Mouse (Mus musculus) naive thymus-derived CD4-positive, alpha-beta T cell, adult 2 months (primary cell): Measurements from ENCODE around the gene Pigq.
A peak's percentile ranks its signal among the peaks of the same experiment; 100 is the strongest.

ENCODE experiments used
- DNase-seq: peaks from one replicate; pipeline ENCODE4 v3.0.0-alpha.2; 2011; ENCODE audit warnings: low read depth

The Pigq gene

DNA sequence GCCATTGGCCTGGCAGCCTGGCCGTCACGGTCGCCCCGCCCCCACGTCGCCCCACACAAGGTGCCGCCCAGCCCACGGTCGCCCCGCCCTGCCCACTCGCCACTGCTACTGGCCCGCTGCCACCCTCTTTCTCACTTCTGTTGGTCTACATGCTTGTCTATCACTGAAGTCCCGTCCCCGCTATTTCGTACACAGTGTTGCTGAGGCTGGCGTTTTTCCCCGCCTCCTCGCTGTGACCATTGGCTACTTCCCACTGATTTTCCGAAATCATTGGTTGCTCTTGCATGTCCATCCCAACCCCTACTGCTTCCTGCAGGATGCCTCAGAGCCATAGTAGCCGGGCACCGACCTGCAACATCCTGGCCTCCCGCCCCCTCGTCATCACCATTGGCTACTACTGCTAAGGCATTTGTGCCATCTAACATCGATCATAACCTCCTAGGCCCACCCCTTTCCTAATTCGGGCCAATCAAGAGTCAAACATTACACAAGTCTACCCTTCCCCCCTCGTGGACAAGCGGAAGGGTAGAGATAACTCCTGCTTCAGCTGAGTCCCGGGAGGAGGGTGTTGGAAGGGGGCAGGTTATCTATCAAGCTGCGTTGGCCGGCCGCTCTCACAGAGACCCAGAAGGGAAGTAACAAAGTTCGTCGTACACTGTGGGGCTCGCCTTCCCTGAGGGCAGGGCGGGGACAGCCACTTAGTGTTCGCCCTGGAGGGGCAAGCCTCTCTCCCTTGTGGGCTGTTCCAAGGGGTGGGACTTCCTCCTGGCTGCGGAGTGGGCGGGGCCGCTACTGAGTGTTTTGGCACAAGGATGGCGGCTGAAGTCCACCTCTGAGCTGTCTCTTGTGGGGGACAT, 24.7 kb downstream of the Pigq start:
- DNase-seq = peak; percentile 100

DNA sequence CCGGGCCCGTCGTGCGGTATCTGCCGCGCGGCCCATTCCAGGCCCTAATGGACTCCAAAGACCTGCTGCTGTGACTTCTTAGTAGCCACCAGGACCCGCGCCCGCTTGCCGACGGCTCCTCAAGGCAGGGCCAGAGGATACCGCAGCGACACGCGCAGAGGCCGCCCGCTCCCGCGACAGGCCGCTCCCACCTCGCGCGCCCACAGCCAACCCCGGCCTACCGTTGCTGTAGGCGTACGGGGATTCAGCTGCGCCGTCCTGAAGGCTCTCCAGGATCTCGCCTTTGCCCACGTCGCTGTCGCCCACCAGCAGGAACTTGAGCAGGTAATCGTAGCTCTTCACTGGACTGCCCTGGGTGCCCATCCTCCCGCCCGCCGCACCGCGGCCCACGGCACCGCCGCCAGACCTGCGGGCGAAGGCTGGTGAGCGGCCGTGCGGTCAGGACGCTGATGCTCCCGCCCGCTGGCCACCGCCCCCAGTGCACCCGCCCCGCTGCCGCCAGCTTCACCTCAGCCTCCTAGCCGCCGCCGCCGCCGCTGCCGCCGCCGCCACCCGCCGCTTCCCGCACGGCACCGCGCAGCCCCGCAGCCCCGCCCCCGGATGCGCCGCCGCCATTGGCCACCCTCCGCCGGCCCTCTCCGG, 25.5 kb downstream of the Pigq start, which contains the start of gene Rab40c:
Rab40c (minus strand) TSS at position 584 of the 642 bp plus-strand sequence.
- DNase-seq = peak; percentile 70

DNA sequence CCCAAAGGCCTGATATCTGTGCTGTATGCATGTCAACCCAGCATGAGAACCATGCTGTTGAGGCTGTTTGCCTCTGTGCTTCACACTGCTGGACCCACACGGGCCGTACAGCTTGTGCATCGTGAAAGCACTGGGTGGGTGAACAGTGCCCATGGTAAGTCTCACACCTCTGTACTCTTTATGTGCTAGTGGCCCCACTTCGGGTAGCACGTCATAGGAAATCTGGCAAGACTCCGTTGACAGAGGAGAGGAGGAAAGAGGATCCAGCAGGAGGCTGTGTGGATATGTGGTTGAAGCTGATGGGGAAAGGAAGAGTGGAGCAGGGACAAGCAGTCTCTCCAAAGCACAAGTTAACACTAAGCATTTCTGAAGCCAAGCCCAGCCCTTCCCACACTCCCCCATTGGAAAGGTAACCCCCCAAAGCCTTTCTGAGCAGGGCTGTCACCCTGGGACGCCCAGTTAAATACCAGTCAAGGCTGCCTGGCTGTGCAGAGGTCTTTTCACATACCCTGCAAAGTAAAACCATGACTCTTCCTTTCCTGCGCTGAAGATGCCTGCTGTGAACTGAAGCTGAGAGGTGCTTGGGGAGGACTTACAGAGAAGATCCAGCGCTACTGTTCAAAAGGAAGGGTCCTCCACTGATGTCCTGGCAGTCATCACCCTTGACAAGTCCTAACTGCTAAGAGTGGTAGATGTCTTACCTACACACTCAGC, 26.5 kb downstream of the Pigq start:
- DNase-seq = peak; percentile 29

DNA sequence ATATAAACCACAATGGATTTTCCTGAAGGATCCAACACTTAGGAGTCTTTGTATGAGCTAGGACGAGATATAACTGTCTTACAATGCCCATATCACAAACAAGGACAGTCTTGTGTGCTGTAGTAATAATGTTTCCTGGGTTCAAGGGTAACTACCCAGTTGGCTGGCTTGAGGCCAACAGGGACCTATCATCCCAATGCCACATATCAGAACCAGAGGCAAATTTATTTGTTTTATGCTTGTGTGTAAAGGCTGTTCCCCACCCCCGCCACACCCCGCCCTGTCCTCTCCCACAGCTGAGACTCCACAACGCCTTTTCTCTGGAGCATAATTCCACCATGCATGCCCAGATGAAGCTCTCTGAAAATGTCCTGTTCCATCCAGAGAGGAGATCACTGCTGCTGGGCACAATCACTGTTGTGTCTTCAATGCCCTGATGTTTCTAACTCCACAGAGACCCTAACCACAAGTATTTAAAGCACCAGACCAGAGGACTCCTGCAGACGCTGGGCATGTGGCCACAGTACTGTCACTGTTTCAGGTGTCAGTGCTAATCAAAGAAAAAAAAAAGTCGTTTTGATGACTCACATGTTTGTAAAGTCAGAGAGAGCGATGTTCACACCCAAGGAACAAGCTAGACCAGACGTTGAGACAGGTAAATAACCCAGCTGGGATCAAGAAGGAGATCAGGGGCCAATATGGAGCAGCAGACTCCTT, 27.6 kb downstream of the Pigq start:
- DNase-seq = no peak

DNA sequence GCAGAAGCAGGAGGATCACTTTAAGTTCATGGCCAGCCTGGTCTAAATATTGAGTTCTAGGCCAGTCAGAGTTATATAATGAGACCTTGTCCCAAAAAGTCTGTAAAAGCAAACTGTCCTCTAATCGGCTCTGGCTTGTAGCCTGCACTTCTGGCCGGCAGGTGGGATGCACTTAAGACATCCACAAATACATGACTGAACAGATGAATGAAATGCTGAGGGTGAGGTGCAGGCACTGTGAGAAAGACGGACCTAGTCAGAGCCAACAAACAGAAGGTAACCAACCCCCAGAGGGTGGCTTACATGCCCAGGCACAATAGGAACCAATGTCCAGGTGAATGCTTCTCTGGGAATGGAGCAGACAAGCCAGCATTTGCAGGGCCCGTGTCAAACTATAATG, 30.4 kb downstream of the Pigq start:
- DNase-seq = no peak

DNA sequence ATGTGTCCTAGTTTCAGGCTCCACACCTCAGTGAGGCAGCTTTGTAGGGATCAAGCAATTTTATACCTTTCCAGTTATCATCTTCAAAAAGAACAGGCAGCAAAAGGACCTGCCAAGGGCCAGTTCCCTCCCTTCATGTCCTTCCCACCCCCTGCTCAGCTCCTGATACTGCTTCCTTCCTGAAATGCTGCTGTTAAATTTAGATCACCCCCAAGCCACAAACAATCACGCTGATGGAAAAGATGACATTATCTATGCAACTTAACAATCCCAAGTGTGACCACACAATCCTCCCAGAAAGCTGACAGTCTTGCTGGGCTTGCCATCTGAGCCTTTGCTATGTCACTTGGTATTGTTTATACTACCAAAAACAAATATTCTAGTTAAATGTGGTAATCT, 30.9 kb downstream of the Pigq start:
- DNase-seq = no peak

DNA sequence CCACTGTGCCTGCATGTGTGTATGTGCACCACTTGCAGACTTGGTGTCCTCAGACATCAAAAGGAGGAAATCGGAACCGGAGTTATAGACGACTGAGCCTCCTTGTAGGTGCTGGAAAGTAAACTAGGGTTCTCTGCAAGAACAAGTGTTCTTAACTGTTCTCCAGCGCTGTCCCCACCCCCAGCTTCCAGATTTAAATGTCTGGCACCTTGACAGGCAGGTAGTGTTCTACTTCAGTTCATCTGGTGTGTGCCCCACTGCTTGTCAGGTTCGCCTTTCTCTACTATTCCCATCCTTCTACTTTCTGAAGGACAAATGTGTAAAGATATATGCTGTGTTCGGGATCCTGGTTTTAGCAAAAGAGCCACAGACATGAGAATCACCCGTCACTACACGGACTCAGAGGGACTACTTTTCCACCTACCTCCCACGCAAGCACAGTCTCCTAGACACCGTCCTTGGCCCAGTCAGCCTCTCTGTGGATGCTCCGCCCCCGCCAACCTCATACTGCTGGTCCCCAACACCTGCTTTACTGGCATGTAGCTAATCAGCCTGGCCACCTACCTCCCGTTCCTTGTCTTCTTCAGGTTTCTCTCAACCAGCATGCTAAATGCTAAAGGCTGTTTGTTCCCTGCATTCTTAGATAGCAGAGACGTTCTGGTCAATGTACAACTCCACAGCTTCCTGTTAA, 31.4 kb downstream of the Pigq start:
- DNase-seq = no peak

DNA sequence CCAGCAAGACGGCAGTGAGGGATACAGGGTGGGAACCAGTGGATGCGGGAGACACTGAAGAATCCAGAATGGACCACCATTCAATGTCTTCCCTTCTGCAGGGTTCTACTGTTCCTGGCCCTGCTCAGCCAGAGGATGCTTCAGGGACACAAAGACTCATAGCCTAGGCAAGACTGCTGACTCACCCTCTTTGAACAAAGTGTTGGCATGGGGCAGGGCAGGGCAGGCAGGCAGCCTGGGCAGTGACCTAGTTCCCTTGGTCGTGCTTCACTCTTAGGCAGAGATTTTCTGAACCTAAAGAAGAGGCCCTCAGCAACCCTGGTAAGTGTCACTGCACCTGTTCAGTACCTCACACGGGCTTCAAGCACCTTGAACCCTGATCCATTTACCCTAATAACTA, 32.9 kb downstream of the Pigq start:
- DNase-seq = no peak

DNA sequence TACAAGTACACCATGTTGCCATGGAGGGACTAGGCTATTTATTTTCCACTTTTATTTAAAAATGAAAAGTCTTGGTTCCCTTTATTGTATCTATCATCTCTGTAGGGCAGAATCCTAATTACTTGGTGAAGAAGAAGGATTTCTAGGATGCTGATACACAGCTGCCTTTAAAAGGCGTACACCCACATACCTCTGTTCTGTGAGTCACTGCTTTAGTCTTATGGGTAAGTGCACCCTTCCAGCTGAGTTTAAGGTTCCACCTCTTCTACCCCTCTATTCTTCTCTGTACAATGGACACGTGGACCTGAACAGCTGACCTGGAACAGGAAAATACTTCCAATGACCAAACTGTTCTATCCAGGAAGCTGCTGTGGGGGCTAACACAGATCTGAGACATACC, 37.1 kb downstream of the Pigq start:
- no peak for DNase-seq

DNA sequence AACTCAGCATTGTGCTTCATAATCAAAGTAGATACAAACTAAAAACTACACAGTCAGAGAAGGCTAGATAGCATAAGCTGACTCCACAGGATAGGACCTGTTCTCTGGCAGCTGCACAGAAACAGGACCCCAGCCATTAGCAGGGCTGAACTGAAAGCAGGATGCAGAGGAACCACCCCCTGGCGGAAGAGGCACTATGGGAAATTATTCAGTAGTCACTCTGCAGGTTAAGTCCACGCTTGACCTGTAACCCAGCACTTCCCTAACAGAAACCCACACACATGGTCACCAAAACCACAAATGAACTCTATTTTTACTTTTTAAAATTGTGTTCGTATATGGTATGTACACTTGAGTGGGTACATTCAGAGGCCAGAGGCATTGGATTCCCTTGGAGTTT, 41.7 kb downstream of the Pigq start:
- no peak for DNase-seq

DNA sequence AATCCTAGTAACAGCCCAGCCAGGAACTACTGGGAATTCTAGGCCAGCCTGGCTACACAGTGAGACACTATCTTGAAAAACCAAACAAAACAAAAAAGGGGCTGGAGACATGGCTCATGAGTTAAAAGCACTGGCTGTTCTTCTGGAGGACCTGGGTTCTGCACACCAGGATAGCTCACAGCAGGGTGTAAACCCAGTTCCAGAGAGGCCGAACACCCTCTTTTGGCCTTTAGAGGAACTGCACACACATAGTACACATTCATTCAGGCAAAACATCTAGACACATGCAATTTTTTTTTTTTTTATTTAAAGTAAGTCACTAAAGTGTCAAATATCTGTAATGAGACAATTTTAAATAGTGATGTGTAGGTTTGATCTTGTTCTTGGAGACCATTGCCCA, 44.5 kb downstream of the Pigq start:
- DNase-seq = no peak

DNA sequence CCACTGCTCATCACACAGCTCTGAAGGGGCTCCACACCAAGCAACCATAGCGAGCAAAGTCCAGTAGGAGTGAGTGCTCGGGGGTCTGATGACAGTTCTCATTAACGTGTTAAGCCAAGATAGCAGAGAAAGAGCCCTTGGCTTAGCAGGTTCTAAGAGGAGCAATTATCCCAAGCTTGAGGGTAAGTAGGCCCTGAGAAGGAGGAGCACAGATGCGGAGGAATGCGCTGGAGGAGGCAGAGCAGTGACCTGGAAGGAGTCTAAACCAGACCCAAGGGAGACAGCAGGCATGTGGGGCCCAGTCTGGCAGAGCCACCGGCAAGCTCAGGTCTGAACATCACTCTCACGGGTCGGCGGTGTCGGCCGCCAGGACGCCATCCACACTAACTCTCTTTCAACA, 48.8 kb downstream of the Pigq start:
- no peak for DNase-seq

DNA sequence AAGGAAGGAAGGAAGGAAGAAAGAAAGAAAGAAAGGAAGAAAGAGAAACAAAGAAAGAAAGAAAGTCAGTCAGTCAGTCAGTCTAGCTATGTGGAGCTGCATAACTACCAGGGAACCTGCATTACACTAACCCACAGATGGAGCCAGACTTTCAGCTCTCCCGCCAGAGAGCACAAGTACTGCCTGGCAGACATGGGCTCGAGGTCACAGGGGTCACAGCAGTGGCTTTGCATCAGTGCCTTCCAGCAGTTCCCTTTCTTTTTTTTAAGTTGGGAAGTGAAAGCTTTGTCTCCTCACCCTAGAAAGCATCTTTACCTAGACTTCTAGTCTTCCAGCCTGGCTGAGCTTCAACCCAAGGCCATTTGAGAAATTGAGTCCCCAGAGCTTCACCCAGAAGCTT, 49.3 kb downstream of the Pigq start:
- DNase-seq = no peak

DNA sequence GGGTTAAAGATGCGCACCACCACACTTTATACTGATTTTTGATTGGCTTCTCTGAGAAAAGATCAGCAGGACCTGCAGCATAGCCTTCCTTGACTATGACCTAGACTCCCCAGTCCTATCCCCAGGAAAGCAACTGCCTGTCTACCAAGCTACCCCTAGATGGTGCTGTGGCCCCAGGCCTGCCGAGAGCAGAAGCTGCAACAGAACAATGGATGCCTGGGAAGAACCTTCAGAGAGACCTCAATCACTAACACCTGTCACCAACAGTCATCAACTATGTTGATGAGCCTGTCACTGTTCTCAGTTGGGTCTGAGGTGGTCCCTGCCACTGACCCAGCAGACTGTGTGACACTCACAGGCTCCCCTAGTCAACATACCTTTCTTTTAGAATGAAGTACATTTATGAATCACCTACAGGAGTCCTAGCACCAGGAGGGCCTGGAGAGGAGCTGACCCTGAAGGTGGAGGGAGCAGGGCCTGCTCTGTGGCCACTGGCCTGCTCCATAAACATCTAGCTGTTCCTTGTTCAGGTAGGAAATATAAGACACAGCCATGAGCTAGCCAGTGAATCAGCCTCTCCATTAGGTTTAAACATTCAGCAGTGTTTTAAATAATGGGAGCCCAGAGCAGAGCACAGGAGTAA, 50.6 kb downstream of the Pigq start:
- peak; percentile 82 for DNase-seq

DNA sequence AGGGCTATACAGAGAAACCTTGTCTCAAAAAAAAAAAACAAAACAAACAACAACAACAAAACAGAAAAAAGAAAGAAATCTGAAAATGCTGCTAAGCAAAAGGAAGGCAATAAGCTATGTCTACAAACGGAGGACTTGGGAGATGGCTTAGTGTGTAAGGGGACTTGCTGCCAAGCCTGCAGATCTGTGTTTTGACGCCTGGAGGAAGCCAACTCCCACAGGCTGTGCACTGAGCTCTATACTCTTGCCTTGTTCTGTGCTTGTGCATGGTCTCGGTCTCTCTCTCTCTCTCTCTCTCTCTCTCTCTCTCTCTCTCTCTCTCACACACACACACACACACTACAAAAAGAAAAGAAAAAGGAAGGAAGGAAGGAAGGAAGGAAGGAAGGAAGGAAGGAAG, 55.9 kb downstream of the Pigq start:
- no peak for DNase-seq

DNA sequence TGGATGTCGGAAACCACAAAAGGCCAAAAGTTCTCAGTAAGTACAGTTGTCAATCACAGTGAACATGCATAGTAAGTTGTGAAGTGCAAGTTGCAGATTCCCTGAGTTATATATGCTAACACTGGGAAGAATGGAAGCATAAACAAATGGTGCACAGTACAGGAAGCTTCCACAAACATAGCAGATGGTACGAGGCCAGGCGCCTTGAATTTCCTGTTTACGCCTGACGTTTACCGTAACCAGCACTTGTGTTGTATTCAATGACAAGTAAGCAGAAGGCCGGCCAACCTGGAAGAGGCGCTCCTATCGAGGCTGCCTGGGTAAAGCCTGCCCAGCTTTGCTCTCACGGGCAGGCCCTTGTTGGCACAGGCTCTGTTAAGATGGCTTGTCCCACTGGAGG, 57.3 kb downstream of the Pigq start:
- no peak for DNase-seq

DNA sequence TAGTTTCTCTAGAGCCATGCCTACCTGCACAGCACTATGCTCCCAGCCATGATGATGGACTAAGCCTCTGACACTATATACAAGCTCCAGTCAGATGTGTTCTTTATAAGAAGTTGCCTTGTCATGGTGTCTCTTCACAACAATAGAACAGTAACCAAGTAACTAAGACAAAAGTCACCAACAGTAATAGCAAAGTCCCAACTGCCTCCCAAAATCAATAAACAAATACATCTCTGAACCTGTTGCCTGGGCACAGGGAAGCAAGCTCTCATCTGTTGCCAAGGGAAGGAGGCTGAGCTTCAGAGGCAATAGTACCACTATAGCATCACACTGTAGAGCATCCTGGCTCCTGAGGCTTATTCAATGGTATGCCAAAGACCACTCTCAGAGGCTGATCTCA, 57.9 kb downstream of the Pigq start:
- DNase-seq = no peak

DNA sequence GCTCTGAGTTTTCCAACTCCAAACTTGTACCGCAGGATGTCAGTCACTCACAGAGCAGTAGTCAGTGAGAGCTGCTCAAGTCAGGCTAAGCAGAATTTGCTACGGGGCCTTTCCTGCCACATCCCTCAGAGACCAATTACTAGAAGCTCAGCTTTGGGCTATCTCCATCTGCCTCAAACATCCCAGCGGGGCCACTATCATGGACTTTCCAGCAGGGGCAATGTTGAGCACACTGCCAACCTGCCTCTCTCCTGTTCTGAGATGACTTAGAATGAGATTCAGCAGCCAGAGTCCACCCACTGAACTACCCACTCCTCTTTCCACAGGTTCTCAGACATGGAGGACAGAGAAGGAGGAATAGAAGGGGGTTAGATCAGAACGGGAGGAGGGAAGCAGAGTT, 59.1 kb downstream of the Pigq start:
- peak; percentile 43 for DNase-seq

DNA sequence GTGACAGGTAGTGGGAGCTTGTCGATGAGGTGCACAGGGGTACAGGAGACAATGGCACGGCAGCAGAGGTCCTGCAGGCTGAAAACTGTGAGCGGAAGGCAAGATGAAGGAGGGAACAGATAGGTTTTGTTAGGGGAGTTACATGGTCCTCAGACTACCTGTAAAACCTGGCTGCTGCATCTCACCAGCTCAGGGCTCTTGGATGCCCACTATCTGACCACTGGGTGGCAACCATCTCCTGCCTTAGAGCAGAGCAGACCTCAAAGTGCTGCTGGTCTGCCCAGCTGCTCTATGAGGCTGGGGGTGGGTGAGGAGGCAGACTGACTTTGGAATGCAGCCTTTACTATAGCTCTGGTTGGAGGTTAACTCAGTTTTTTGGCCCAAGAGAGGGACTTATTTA, 60.9 kb downstream of the Pigq start:
- DNase-seq = no peak

DNA sequence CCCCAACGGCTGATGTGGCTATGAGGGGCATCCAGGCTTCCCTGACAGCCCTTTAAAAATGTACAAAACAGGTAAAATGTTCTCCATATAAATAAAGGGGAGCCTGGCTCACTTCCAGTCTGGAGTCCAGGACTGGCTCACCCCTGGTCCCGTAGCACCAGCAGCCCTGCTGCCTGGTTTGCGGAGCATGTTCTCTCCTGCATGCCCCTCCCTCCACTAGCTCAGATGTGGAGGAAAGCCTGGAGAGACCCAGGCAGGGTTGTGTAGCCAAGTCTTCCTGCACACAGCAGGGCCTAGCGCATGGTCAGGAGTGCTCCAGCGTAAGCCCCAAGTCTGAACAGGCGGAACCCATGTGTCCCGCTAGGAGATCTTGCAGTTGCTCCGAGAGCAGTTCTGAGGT, 61.5 kb downstream of the Pigq start:
- no peak for DNase-seq

DNA sequence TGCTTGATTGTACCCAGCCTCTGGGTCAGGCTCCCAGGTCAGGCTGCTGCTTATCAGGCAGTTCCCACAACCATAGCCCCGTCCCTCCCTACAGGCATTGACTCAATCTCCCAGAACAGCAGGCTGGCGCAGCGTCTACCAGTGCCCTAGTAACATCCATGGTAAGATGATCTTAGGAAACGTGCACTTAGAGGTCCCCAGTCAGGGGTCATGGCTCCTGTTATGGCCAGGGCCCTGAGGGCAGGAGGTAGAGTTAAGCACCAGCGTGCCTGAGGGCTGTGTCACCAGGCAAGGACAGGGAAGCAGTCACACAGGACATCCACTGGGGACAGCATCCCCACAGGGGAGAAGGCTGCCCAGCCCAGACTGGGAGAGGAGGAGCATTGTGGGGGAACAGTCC, 62.4 kb downstream of the Pigq start:
- DNase-seq = no peak
